Mouse (Mus musculus): Measurements from ENCODE around the gene H2afz. TPM values are rescaled to one million over a fixed set of nuclear protein-coding genes. Genes with fewer than 3 reads are reported as not detected.

H2afz gene
- total and polyA plus RNA-seq, 3 experiments: 1,006 to 3,472 (median 1,732) TPM

- TF ChIP-seq ZMIZ1 (IDR thresholded peaks at IDR 0.05; ENCODE audit: low read depth, low read length) (no peak), ZC3H11A (IDR thresholded peaks at IDR 0.05; ENCODE audit: low read depth, low read length) (no peak), USF1 (IDR thresholded peaks at IDR 0.05; ENCODE audit: low read depth, low read length) (peak; percentile 82)
Observed at GRCm38 (mm10) chr3:137860394-137861170, 3.7 kb upstream of the H2afz start (continued).

DNA sequence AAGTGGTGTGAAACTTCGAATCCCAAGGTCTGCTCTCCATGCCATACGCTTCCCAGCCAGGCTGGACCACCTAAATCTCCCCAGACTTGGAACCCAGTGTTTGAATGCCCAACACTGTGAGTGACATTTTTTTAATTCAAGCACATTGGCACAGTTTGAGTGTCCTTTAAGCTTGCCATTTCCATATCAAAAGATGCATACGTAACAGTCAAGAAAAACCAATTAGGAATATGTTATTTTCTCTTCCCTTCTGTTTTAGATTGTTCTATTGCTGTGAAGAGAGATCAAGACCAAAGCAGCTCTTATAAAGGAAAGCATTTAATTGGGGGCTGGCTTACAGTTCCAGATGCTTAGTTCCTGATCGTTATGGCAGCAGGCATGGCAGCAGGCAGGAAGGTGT is 2.9 kb upstream of the H2afz start:
- TF ChIP-seq ETS1 (IDR thresholded peaks at IDR 0.05; ENCODE audit: low read depth, low read length) (no peak), GATA1 (IDR thresholded peaks at IDR 0.05; ENCODE audit: low read depth, low read length) (no peak), MYB (IDR thresholded peaks at IDR 0.05; ENCODE audit: low read depth, low read length) (no peak), TBP (IDR thresholded peaks at IDR 0.05; ENCODE audit: low read depth, low read length) (no peak), NELFE (IDR thresholded peaks at IDR 0.05; ENCODE audit: low read depth, low read length) (no peak), POLR2AphosphoS2 (IDR thresholded peaks at IDR 0.05; ENCODE audit: low read length) (no peak), GABPA (IDR thresholded peaks at IDR 0.05; ENCODE audit: low read depth, low read length) (no peak), CTCF (IDR thresholded peaks at IDR 0.05 in 2 of 3, conservative IDR thresholded peaks at IDR 0.05 in 1 of 3; ENCODE audit: control insufficient read depth in 1 of 3, insufficient read depth in 1 of 3, low read depth in 2 of 3, low read length in 3 of 3, poor library complexity in 1 of 3, severe bottlenecking in 1 of 3) (no peak), RCOR1 (IDR thresholded peaks at IDR 0.05; ENCODE audit: low read depth, low read length) (no peak), ELF1 (IDR thresholded peaks at IDR 0.05; ENCODE audit: low read depth, low read length) (no peak), ZNF384 (IDR thresholded peaks at IDR 0.05; ENCODE audit: low read depth, low read length) (no peak), MEF2A (IDR thresholded peaks at IDR 0.05; ENCODE audit: extremely low read depth, insufficient replicate concordance, low read depth, low read length, poor library complexity, severe bottlenecking) (no peak), E2F4 (IDR thresholded peaks at IDR 0.05; ENCODE audit: borderline replicate concordance, low read depth, low read length) (no peak), MAFK (IDR thresholded peaks at IDR 0.05; ENCODE audit: borderline replicate concordance, low read depth, low read length) (no peak), ZMIZ1 (IDR thresholded peaks at IDR 0.05; ENCODE audit: low read depth, low read length) (no peak), TAL1 (IDR thresholded peaks at IDR 0.05; ENCODE audit: low read length) (no peak), NRF1 (IDR thresholded peaks at IDR 0.05; ENCODE audit: insufficient read depth, low read depth, low read length, poor library complexity, severe bottlenecking) (no peak), HCFC1 (IDR thresholded peaks at IDR 0.05; ENCODE audit: low read depth, low read length) (no peak), RAD21 (IDR thresholded peaks at IDR 0.05; ENCODE audit: low read depth, low read length) (no peak)
- H3K79me2 ChIP-seq (ENCODE audit: control insufficient read depth, insufficient read depth, low read length, poor library complexity): peaks cover 17% of the 10 kb centered on the region
- peaks cover 3 to 30% of the 10 kb centered on the region in 2 experiments for H3K36me3 ChIP-seq (ENCODE audit: control insufficient read depth in 1 of 2, insufficient read depth in 2 of 2, low read length in 2 of 2)
- no peaks in the 10 kb centered on the region for H3K9me3 ChIP-seq (replicated peaks; ENCODE audit: insufficient read depth, low read length)
- H3K9ac ChIP-seq (ENCODE audit: control insufficient read depth, low read depth, low read length, poor library complexity, severe bottlenecking): no peak overlapping the region
- H3K4me3 ChIP-seq (ENCODE audit: control insufficient read depth in 1 of 2, insufficient read depth in 1 of 2, low read depth in 2 of 2, low read length in 2 of 2): no peak overlapping the region
- H3K27ac ChIP-seq (ENCODE audit: control insufficient read depth, low read depth, low read length): no peak overlapping the region
- no peak for DNase-seq (ENCODE audit: low read depth, low spot score)
- no peaks in the 10 kb centered on the region for H3K27me3 ChIP-seq (ENCODE audit: control insufficient read depth in 1 of 2, insufficient read depth in 2 of 2, low read length in 2 of 2)
- peaks cover 9 to 18% of the 10 kb centered on the region in 2 experiments for H3K4me1 ChIP-seq (ENCODE audit: control insufficient read depth in 1 of 2, insufficient read depth in 2 of 2, low read length in 2 of 2)
